Mouse (Mus musculus) forebrain, embryonic 14.5 days (tissue): ENCODE results near the gene Mynn. TPM values are rescaled to one million over a fixed set of nuclear protein-coding genes. Genes with fewer than 3 reads are reported as not detected.
A peak's percentile ranks its signal among the peaks of the same experiment; 100 is the strongest.

Experiments used
- ATAC-seq: fragments of 200-750 bp; cut with Nextera tagmentation; 2 replicates; pipeline ENCODE4 v1.8.0; 2017; ENCODE audit warnings: mild to moderate bottlenecking, moderate library complexity
- DNase-seq: peaks from one replicate; pipeline ENCODE4 v3.0.0-alpha.2; 2015; ENCODE audit warnings: low spot score
- H3K27ac ChIP-seq: fragments of 300-500 bp; sonication (generic); 2 replicates; pipeline ENCODE4 v1.5.1; 2014; ENCODE audit warnings: low read depth, mild to moderate bottlenecking, control low read depth, low read length, moderate library complexity
- H3K27me3 ChIP-seq: fragments of 300-500 bp; sonication (generic); replicated peaks from 2 replicates; pipeline ENCODE4 v1.6.1; 2014; ENCODE audit warnings: low read length, control low read depth, mixed read lengths; ENCODE audit not compliant: control insufficient read depth, insufficient read depth
- H3K36me3 ChIP-seq: fragments of 300-500 bp; sonication (generic); 2 replicates; pipeline ENCODE4 v1.6.1; 2014; ENCODE audit warnings: low read length, control low read depth; ENCODE audit not compliant: control insufficient read depth, insufficient read depth
- H3K4me1 ChIP-seq: fragments of 300-500 bp; sonication (generic); 2 replicates; pipeline ENCODE4 v1.6.1; 2014; ENCODE audit warnings: antibody characterized with exemption, low read length, control low read depth; ENCODE audit not compliant: control insufficient read depth, insufficient read depth
- H3K4me2 ChIP-seq: fragments of 300-500 bp; sonication (generic); 2 replicates; pipeline ENCODE4 v1.6.1; 2014; ENCODE audit warnings: mild to moderate bottlenecking, control low read depth, low read length
- H3K4me3 ChIP-seq: fragments of 300-500 bp; sonication (generic); 2 replicates; pipeline ENCODE4 v1.5.1; 2014; ENCODE audit warnings: low read depth, low read length, control low read depth
- H3K9ac ChIP-seq: fragments of 300-500 bp; sonication (generic); 2 replicates; pipeline ENCODE4 v1.6.1; 2014; ENCODE audit warnings: mild to moderate bottlenecking, low read length, control low read depth, moderate library complexity
- H3K9me3 ChIP-seq: fragments of 300-500 bp; sonication (generic); replicated peaks from 2 replicates; pipeline ENCODE4 v1.6.1; 2016; ENCODE audit warnings: low read length, control low read depth, mixed read lengths; ENCODE audit not compliant: control insufficient read depth
- WGBS: fragments of 180-500 bp; shearing (Covaris S2); extraction: QIAGEN DNeasy Blood & Tissue Kit; methylation state at CpG from one replicate; pipeline ENCODE4 v1.1.7; 2014; 5-methylcytosine and 5-hydroxymethylcytosine counted together
- polyA plus RNA-seq: library from polyadenylated mRNA; unstranded; fragments of >200 nt; fragmentation: Nextera tagmentation; extraction: Ambion mirVana; gene quantifications from 2 replicates; pipeline ENCODE4 v1.2.1, GENCODE M21; 2014

Gene Mynn
- polyA plus RNA-seq, 1 experiment from 2014 or later = 35.4 TPM

DNA sequence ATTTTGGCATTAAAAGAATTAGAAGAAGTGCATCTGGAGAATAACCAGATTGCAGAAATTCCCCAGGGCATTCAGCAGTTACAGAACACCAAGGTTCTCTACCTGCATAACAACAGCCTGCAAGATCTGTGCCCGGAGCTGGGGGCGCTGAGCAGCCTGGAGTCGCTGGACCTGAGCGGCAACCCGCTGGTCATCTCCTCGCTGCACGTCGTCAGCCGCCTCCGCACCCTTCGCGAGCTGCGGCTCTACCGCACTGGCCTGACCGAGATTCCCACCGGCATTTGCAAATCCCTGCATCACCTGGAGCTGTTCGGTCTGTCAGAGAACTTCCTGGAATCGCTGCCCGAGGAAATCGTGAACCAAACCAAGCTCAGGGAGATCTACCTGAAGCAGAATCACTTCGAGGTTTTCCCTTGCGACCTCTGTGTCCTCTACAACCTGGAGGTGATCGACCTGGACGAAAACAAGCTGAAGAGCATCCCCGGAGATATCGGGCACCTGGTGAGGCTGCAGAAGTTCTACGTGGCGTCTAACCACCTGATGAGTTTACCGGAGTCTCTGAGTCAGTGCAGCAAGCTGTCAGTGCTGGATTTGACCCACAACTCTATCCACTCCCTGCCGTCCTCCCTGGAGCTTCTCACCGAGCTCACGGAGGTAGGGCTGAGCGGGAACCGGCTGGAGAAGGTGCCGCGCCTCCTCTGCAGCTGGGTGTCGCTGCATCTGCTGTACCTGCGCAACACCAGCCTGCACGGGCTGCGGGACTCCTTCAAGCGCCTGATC is 48.4 kb downstream of the Mynn start:
- peak; percentile 64 for ATAC-seq
- DNase-seq = peak; percentile 20
- Histone ChIP-seq H3K36me3 (no peaks in the 10 kb centered on the region), H3K4me2 (peak overlapping the region; percentile 69), H3K27me3 (peaks cover 3% of the 10 kb centered on the region), H3K9ac (peak overlapping the region; percentile 40; the same call in 1 of the 2 replicates), H3K9me3 (no peaks in the 10 kb centered on the region), H3K4me1 (peaks cover 5% of the 10 kb centered on the region; the same call in 1 of the 2 replicates), H3K4me3 (peak overlapping the region; percentile 35), H3K27ac (no peak overlapping the region)
- under 1% methylated on average over 41 of the region's 41 CpGs for WGBS

DNA sequence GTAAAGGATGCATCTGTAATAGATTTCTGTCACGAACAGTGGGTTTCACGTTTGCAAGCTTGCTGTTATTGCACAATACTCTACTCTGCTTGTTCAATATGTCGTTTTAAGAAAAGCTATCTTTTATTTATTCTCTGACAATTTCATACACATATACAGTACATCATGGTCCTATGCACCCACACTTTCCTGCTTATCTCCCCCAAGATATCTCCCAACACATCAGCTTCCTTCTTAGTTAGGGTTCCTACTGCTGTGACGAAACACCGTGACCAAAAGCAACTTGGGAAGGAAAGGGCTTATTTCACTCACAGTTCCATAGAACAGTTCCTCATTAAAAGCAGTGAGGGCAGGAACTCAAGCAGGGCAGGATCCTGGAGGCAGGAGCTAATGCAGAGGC is 54.1 kb downstream of the Mynn start:
- Histone ChIP-seq H3K27ac (no peak overlapping the region), H3K4me2 (no peak overlapping the region), H3K9me3 (no peaks in the 10 kb centered on the region), H3K27me3 (no peaks in the 10 kb centered on the region), H3K4me3 (no peak overlapping the region), H3K9ac (no peak overlapping the region), H3K4me1 (no peaks in the 10 kb centered on the region), H3K36me3 (no peaks in the 10 kb centered on the region)
- ATAC-seq = no peak
- no peak for DNase-seq
- WGBS = 89% methylated on average over 5 of the region's 5 CpGs

- Histone ChIP-seq H3K4me1 (no peaks in the 10 kb centered on the region), H3K36me3 (no peaks in the 10 kb centered on the region), H3K27ac (no peak overlapping the region), H3K4me3 (no peak overlapping the region), H3K4me2 (no peak overlapping the region), H3K27me3 (no peaks in the 10 kb centered on the region), H3K9ac (no peak overlapping the region), H3K9me3 (no peaks in the 10 kb centered on the region)
- 90% methylated on average over 9 of the region's 9 CpGs for WGBS
- no peak for DNase-seq
- no peak for ATAC-seq
These were observed 56.6 kb downstream of the Mynn start for GRCm38 (mm10) chr3:30658486-30658885.

Other genes starting within 250 kb of the Mynn start
- gene Mecom, start 54.1 kb upstream of the Mynn start, polyA plus RNA-seq = 3.2 and 4.0 TPM in 2 replicates
- gene Actrt3, start 2.1 kb upstream of the Mynn start, polyA plus RNA-seq = 0.17 and 0.25 TPM in 2 replicates
- not detected in 2 replicates for gene Lrriq4, start 42.4 kb downstream of the Mynn start, polyA plus RNA-seq
- gene Lrrc34, start 45.8 kb downstream of the Mynn start, polyA plus RNA-seq = 1.3 and 1.6 TPM in 2 replicates
- gene Lrrc31, start 97.8 kb downstream of the Mynn start, polyA plus RNA-seq = not detected in 2 replicates
- gene Samd7, start 144.2 kb downstream of the Mynn start, polyA plus RNA-seq = not detected in 2 replicates
- 76.8 and 84.0 TPM in 2 replicates for gene Sec62, start 190.8 kb downstream of the Mynn start, polyA plus RNA-seq